Mouse (Mus musculus): ENCODE data around the gene Sp1. TPM values are rescaled to one million over a fixed set of nuclear protein-coding genes. Genes with fewer than 3 reads are reported as not detected.

Sp1 gene
- total and polyA plus RNA-seq, 2 experiments from 2014 or later, result 2.8 to 20.9 TPM

GRCm38 (mm10) chr15:102364678-102365077, 41.3 kb upstream of the Sp1 start:
- Histone ChIP-seq H3K27ac (ENCODE audit: low read depth, low read length) (no peak overlapping the region), H3K4me1 (ENCODE audit: insufficient read depth, low read length) (no peaks in the 10 kb centered on the region), H3K4me2 (ENCODE audit: low read depth, low read length, poor library complexity, severe bottlenecking) (no peak overlapping the region), H3K4me3 (ENCODE audit: low read depth, low read length) (no peak overlapping the region), H3K36me3 (ENCODE audit: insufficient read depth, low read length) (no peaks in the 10 kb centered on the region), H3K27me3 (ENCODE audit: insufficient read depth, low read length) (peaks cover 6% of the 10 kb centered on the region; the same call in 1 of the 2 replicates), H3K9ac (replicated peaks; ENCODE audit: low read length, poor library complexity, severe bottlenecking) (no peak overlapping the region), H3K9me3 (ENCODE audit: low read length) (no peaks in the 10 kb centered on the region)
- ATAC-seq (ENCODE audit: low FRiP score) (no peak), DNase-seq (ENCODE audit: low spot score) (no peak)
- no peak for TF ChIP-seq CTCF (IDR thresholded peaks at IDR 0.05)
- 100% methylated on average over 1 of the region's 1 CpGs for WGBS

DNA sequence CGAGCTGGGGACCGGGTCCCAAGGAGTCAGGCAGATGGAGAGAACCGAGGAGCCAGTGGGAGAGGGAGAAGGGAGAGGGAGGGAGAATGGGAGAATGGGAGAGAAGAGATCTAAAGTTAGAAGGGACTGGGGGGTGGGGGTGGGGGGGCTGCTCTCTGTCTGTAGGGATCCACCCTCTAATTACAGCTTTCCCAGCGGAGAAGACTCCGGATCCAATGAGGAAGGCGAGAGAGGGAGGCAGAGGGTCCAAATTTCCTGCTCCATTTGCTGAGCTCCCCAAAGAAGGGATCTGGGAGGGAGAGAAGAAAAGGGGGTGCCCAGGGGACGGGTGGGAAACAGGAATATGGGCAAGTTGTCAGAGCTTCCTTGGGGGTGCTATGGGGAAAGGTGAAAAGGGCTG, 39.7 kb upstream of the Sp1 start:
- H3K4me1 ChIP-seq (ENCODE audit: insufficient read depth, low read length), result no peaks in the 10 kb centered on the region
- H3K27ac ChIP-seq (ENCODE audit: low read depth, low read length), result no peak overlapping the region
- WGBS, result 7% methylated on average over 7 of the region's 7 CpGs
- H3K9me3 ChIP-seq (ENCODE audit: low read length), result no peaks in the 10 kb centered on the region
- no peak for DNase-seq (ENCODE audit: low spot score)
- H3K9ac ChIP-seq (replicated peaks; ENCODE audit: low read length, poor library complexity, severe bottlenecking), result no peak overlapping the region
- TF ChIP-seq CTCF (IDR thresholded peaks at IDR 0.05), result no peak
- no peaks in the 10 kb centered on the region for H3K36me3 ChIP-seq (ENCODE audit: insufficient read depth, low read length)
- peak overlapping the region; percentile 48; the same call in 1 of the 2 replicates for H3K4me2 ChIP-seq (ENCODE audit: low read depth, low read length, poor library complexity, severe bottlenecking)
- peak overlapping the region; percentile 27; the same call in 1 of the 2 replicates for H3K4me3 ChIP-seq (ENCODE audit: low read depth, low read length)
- peaks cover 15% of the 10 kb centered on the region for H3K27me3 ChIP-seq (ENCODE audit: insufficient read depth, low read length)
- no peak for ATAC-seq (ENCODE audit: low FRiP score)

- ATAC-seq (ENCODE audit: low FRiP score) (peak; percentile 23; the same call in 1 of the 2 replicates), DNase-seq (ENCODE audit: low spot score) (peak; percentile 15)
- Histone ChIP-seq H3K36me3 (ENCODE audit: insufficient read depth, low read length) (no peaks in the 10 kb centered on the region), H3K4me2 (ENCODE audit: low read depth, low read length, poor library complexity, severe bottlenecking) (peak within 1 kb of the TSS; percentile 48), H3K9ac (replicated peaks; ENCODE audit: low read length, poor library complexity, severe bottlenecking) (no peak within 1 kb of the TSS), H3K27ac (ENCODE audit: low read depth, low read length) (no peak within 1 kb of the TSS), H3K27me3 (ENCODE audit: insufficient read depth, low read length) (peaks cover 17% of the 10 kb centered on the region), H3K9me3 (ENCODE audit: low read length) (no peaks in the 10 kb centered on the region), H3K4me3 (ENCODE audit: low read depth, low read length) (peak within 1 kb of the TSS; percentile 27), H3K4me1 (ENCODE audit: insufficient read depth, low read length) (no peaks in the 10 kb centered on the region)
- TF ChIP-seq CTCF (IDR thresholded peaks at IDR 0.05), result no peak
- 7% methylated on average over 15 of the region's 15 CpGs for WGBS
Measured at GRCm38 (mm10) chr15:102366733-102367344, 39.1 kb upstream of the Sp1 start, which contains the start of gene Sp7. Gene Sp7, minus strand, starts transcription at chr15:102367182.

GRCm38 (mm10) chr15:102369972-102370371, 36.0 kb upstream of the Sp1 start:
- no peak overlapping the region for H3K4me3 ChIP-seq (ENCODE audit: low read depth, low read length)
- no peaks in the 10 kb centered on the region for H3K9me3 ChIP-seq (ENCODE audit: low read length)
- H3K4me1 ChIP-seq (ENCODE audit: insufficient read depth, low read length), result no peaks in the 10 kb centered on the region
- DNase-seq (ENCODE audit: low spot score) (no peak), ATAC-seq (ENCODE audit: low FRiP score) (no peak)
- 20% methylated on average over 13 of the region's 13 CpGs for WGBS
- no peak for TF ChIP-seq CTCF (IDR thresholded peaks at IDR 0.05)
- no peak overlapping the region for H3K27ac ChIP-seq (ENCODE audit: low read depth, low read length)
- H3K27me3 ChIP-seq (ENCODE audit: insufficient read depth, low read length), result peaks cover 13% of the 10 kb centered on the region
- no peak overlapping the region for H3K9ac ChIP-seq (replicated peaks; ENCODE audit: low read length, poor library complexity, severe bottlenecking)
- H3K36me3 ChIP-seq (ENCODE audit: insufficient read depth, low read length), result no peaks in the 10 kb centered on the region
- H3K4me2 ChIP-seq (ENCODE audit: low read depth, low read length, poor library complexity, severe bottlenecking), result no peak overlapping the region

GRCm38 (mm10) chr15:102370727-102371126, 35.2 kb upstream of the Sp1 start:
- ATAC-seq (ENCODE audit: low FRiP score), result no peak
- H3K9ac ChIP-seq (replicated peaks; ENCODE audit: low read length, poor library complexity, severe bottlenecking), result 0 out of 2 replicates have a peak overlapping the region, but pooled peaks have one; percentile 33

GRCm38 (mm10) chr15:102376453-102377162, 29.3 kb upstream of the Sp1 start:
- under 1% methylated on average over 40 of the region's 43 CpGs for WGBS

More at GRCm38 (mm10) chr15:102370727-102371126, 35.2 kb upstream of the Sp1 start:
- H3K27me3 ChIP-seq (ENCODE audit: insufficient read depth, low read length), result peaks cover 12% of the 10 kb centered on the region
- H3K36me3 ChIP-seq (ENCODE audit: insufficient read depth, low read length), result no peaks in the 10 kb centered on the region
- H3K27ac ChIP-seq (ENCODE audit: low read depth, low read length), result no peak overlapping the region
- no peak overlapping the region for H3K4me2 ChIP-seq (ENCODE audit: low read depth, low read length, poor library complexity, severe bottlenecking)
- H3K4me1 ChIP-seq (ENCODE audit: insufficient read depth, low read length), result no peaks in the 10 kb centered on the region
- no peak for DNase-seq (ENCODE audit: low spot score)
- WGBS, result 15% methylated on average over 10 of the region's 10 CpGs
- TF ChIP-seq CTCF (IDR thresholded peaks at IDR 0.05), result no peak
- no peaks in the 10 kb centered on the region for H3K9me3 ChIP-seq (ENCODE audit: low read length)
- no peak overlapping the region for H3K4me3 ChIP-seq (ENCODE audit: low read depth, low read length)

More at GRCm38 (mm10) chr15:102376453-102377162, 29.3 kb upstream of the Sp1 start:
- H3K9ac ChIP-seq (replicated peaks; ENCODE audit: low read length, poor library complexity, severe bottlenecking), result peak overlapping the region; percentile 66
- H3K4me1 ChIP-seq (ENCODE audit: insufficient read depth, low read length), result no peaks in the 10 kb centered on the region
- peak overlapping the region; percentile 100 for H3K4me2 ChIP-seq (ENCODE audit: low read depth, low read length, poor library complexity, severe bottlenecking)
- H3K4me3 ChIP-seq (ENCODE audit: low read depth, low read length), result peak overlapping the region; percentile 63
- no peak for TF ChIP-seq CTCF (IDR thresholded peaks at IDR 0.05)
- ATAC-seq (ENCODE audit: low FRiP score), result peak; percentile 44; the same call in 1 of the 2 replicates
- DNase-seq (ENCODE audit: low spot score), result peak; percentile 19
- no peaks in the 10 kb centered on the region for H3K9me3 ChIP-seq (ENCODE audit: low read length)
- H3K27ac ChIP-seq (ENCODE audit: low read depth, low read length), result peak overlapping the region; percentile 43; the same call in 1 of the 2 replicates
- H3K36me3 ChIP-seq (ENCODE audit: insufficient read depth, low read length), result no peaks in the 10 kb centered on the region
- H3K27me3 ChIP-seq (ENCODE audit: insufficient read depth, low read length), result no peaks in the 10 kb centered on the region

Data from midbrain, postnatal 0 days (tissue).